Mouse (Mus musculus): ENCODE data around the gene Hoxd10. TPM values are rescaled to one million over a fixed set of nuclear protein-coding genes. Genes with fewer than 3 reads are reported as not detected.

Hoxd10 gene
- total and polyA plus RNA-seq, 3 experiments, result not detected

- Histone ChIP-seq H3K27ac (no peak overlapping the region), H3K4me1 (ENCODE audit: control insufficient read depth, insufficient read depth, low read length) (no peaks in the 10 kb centered on the region), H3K9ac (ENCODE audit: low read depth, low read length) (no peak overlapping the region), H3K79me2 (replicated peaks; ENCODE audit: control insufficient read depth, insufficient read depth, low read length) (no peaks in the 10 kb centered on the region), H3K36me3 (ENCODE audit: control insufficient read depth, insufficient read depth, low read length) (no peaks in the 10 kb centered on the region), H3K27me3 (ENCODE audit: control insufficient read depth, insufficient read depth, low read length) (peaks cover 36% of the 10 kb centered on the region), H3K4me3 (no peak overlapping the region)
- intact Hi-C loops (cut with DNase I), result loop anchor here (2.0 to 5.0 kb wide), 4 partner anchors 259 to 885 kb away; no protein-coding TSS in a partner anchor
- DNase-seq, result no peak
- TF ChIP-seq EP300 (IDR thresholded peaks at IDR 0.05; ENCODE audit: insufficient read depth, low read depth, low read length) (no peak), POLR2A (IDR thresholded peaks at IDR 0.05; ENCODE audit: insufficient read depth, low read depth, low read length) (no peak), CTCF (IDR thresholded peaks at IDR 0.05) (no peak)
- 21% methylated on average over 10 of the region's 10 CpGs for WGBS
Observed at GRCm38 (mm10) chr2:74703317-74703716, 11.6 kb downstream of the Hoxd10 start.

GRCm38 (mm10) chr2:74703720-74704392, 12.1 kb downstream of the Hoxd10 start:
- H3K27ac ChIP-seq, result no peak overlapping the region
- intact Hi-C loops (cut with DNase I), result loop anchor here (2.0 to 5.0 kb wide), 4 partner anchors 258 to 885 kb away; no protein-coding TSS in a partner anchor
- no peaks in the 10 kb centered on the region for H3K79me2 ChIP-seq (replicated peaks; ENCODE audit: control insufficient read depth, insufficient read depth, low read length)
- TF ChIP-seq CTCF (IDR thresholded peaks at IDR 0.05) (no peak), POLR2A (IDR thresholded peaks at IDR 0.05; ENCODE audit: insufficient read depth, low read depth, low read length) (no peak), EP300 (IDR thresholded peaks at IDR 0.05; ENCODE audit: insufficient read depth, low read depth, low read length) (no peak)
- H3K36me3 ChIP-seq (ENCODE audit: control insufficient read depth, insufficient read depth, low read length), result no peaks in the 10 kb centered on the region
- H3K9ac ChIP-seq (ENCODE audit: low read depth, low read length), result no peak overlapping the region
- peaks cover 33% of the 10 kb centered on the region for H3K27me3 ChIP-seq (ENCODE audit: control insufficient read depth, insufficient read depth, low read length)
- H3K4me3 ChIP-seq, result no peak overlapping the region
- 13% methylated on average over 26 of the region's 26 CpGs for WGBS
- H3K4me1 ChIP-seq (ENCODE audit: control insufficient read depth, insufficient read depth, low read length), result no peaks in the 10 kb centered on the region
- DNase-seq, result peak in 1 of 2 experiments; percentile 24

GRCm38 (mm10) chr2:74704393-74704998, 12.8 kb downstream of the Hoxd10 start, which contains the start of gene Hoxd8:
Hoxd8 (plus strand) TSS chr2:74704615.
- Histone ChIP-seq H3K36me3 (ENCODE audit: control insufficient read depth, insufficient read depth, low read length) (no peaks in the 10 kb centered on the region), H3K4me3 (peak within 1 kb of the TSS; percentile 35), H3K9ac (ENCODE audit: low read depth, low read length) (peak within 1 kb of the TSS; percentile 69), H3K79me2 (replicated peaks; ENCODE audit: control insufficient read depth, insufficient read depth, low read length) (no peaks in the 10 kb centered on the region), H3K4me1 (ENCODE audit: control insufficient read depth, insufficient read depth, low read length) (no peaks in the 10 kb centered on the region), H3K27ac (no peak within 1 kb of the TSS), H3K27me3 (ENCODE audit: control insufficient read depth, insufficient read depth, low read length) (peaks cover 31% of the 10 kb centered on the region)
- intact Hi-C loops (cut with DNase I), result loop anchor here (5.0 kb wide), 2 partner anchors 258 to 608 kb away; no protein-coding TSS in a partner anchor
- 4% methylated on average over 48 of the region's 52 CpGs for WGBS
- no peak for TF ChIP-seq CTCF (IDR thresholded peaks at IDR 0.05)
- TF ChIP-seq EP300 (IDR thresholded peaks at IDR 0.05; ENCODE audit: insufficient read depth, low read depth, low read length), result no peak
- no peak for TF ChIP-seq POLR2A (IDR thresholded peaks at IDR 0.05; ENCODE audit: insufficient read depth, low read depth, low read length)
- peak; percentile 50 to 63 for DNase-seq

GRCm38 (mm10) chr2:74704999-74705466, 13.3 kb downstream of the Hoxd10 start:
- intact Hi-C loops (cut with DNase I), result loop anchor here (5.0 kb wide), 2 partner anchors 257 to 607 kb away; no protein-coding TSS in a partner anchor
- peaks cover 28% of the 10 kb centered on the region for H3K27me3 ChIP-seq (ENCODE audit: control insufficient read depth, insufficient read depth, low read length)
- 4% methylated on average over 62 of the region's 66 CpGs for WGBS
- no peaks in the 10 kb centered on the region for H3K36me3 ChIP-seq (ENCODE audit: control insufficient read depth, insufficient read depth, low read length)
- peak; percentile 58 to 67 for DNase-seq
- H3K9ac ChIP-seq (ENCODE audit: low read depth, low read length), result peak overlapping the region; percentile 69
- no peaks in the 10 kb centered on the region for H3K4me1 ChIP-seq (ENCODE audit: control insufficient read depth, insufficient read depth, low read length)
- TF ChIP-seq POLR2A (IDR thresholded peaks at IDR 0.05; ENCODE audit: insufficient read depth, low read depth, low read length) (no peak), CTCF (IDR thresholded peaks at IDR 0.05) (0 out of 2 replicates have a peak, but pooled peaks have one; percentile 13), EP300 (IDR thresholded peaks at IDR 0.05; ENCODE audit: insufficient read depth, low read depth, low read length) (no peak)
- H3K4me3 ChIP-seq, result peak overlapping the region; percentile 35
- H3K27ac ChIP-seq, result no peak overlapping the region
- H3K79me2 ChIP-seq (replicated peaks; ENCODE audit: control insufficient read depth, insufficient read depth, low read length), result no peaks in the 10 kb centered on the region

GRCm38 (mm10) chr2:74705467-74706089, 13.9 kb downstream of the Hoxd10 start:
- no peak overlapping the region for H3K27ac ChIP-seq
- no peaks in the 10 kb centered on the region for H3K79me2 ChIP-seq (replicated peaks; ENCODE audit: control insufficient read depth, insufficient read depth, low read length)
- peak; percentile 38 to 55 for DNase-seq
- H3K27me3 ChIP-seq (ENCODE audit: control insufficient read depth, insufficient read depth, low read length), result peaks cover 24% of the 10 kb centered on the region
- no peaks in the 10 kb centered on the region for H3K36me3 ChIP-seq (ENCODE audit: control insufficient read depth, insufficient read depth, low read length)
- TF ChIP-seq EP300 (IDR thresholded peaks at IDR 0.05; ENCODE audit: insufficient read depth, low read depth, low read length), result no peak
- TF ChIP-seq POLR2A (IDR thresholded peaks at IDR 0.05; ENCODE audit: insufficient read depth, low read depth, low read length), result no peak
- TF ChIP-seq CTCF (IDR thresholded peaks at IDR 0.05), result no peak
- H3K9ac ChIP-seq (ENCODE audit: low read depth, low read length), result peak overlapping the region; percentile 44
- 0 out of 2 replicates have a peak overlapping the region, but pooled peaks have one; percentile 0 for H3K4me3 ChIP-seq
- H3K4me1 ChIP-seq (ENCODE audit: control insufficient read depth, insufficient read depth, low read length), result no peaks in the 10 kb centered on the region
- WGBS, result 3% methylated on average over 81 of the region's 85 CpGs
- intact Hi-C loops (cut with DNase I), result no loop called here

Measured in heart, adult 2 months (tissue).